Mouse (Mus musculus): Measurements from ENCODE around the gene Elf4. TPM values are rescaled to one million over a fixed set of nuclear protein-coding genes. Genes with fewer than 3 reads are reported as not detected.

Elf4 gene
- polyA plus RNA-seq, 1 experiment from 2014 or later: 13.0 TPM

Other genes starting within 250 kb of the Elf4 start
- 15.4 and 16.4 TPM in 2 replicates for gene Utp14a, start 206.3 kb downstream of the Elf4 start, polyA plus RNA-seq (2015; fragmentation: Nextera tagmentation; extraction: Ambion mirVana)
- 4.9 and 5.1 TPM in 2 replicates for gene Bcorl1, start 121.8 kb downstream of the Elf4 start, polyA plus RNA-seq (2015; fragmentation: Nextera tagmentation; extraction: Ambion mirVana)
- 95.1 and 102 TPM in 2 replicates for gene Aifm1, start 50.4 kb upstream of the Elf4 start, polyA plus RNA-seq (2015; fragmentation: Nextera tagmentation; extraction: Ambion mirVana)
- 5.5 and 7.4 TPM in 2 replicates for gene Rab33a, start 56.2 kb upstream of the Elf4 start, polyA plus RNA-seq (2015; fragmentation: Nextera tagmentation; extraction: Ambion mirVana)
- gene Zfp280c, start 131.4 kb upstream of the Elf4 start, polyA plus RNA-seq (2015; fragmentation: Nextera tagmentation; extraction: Ambion mirVana): 6.5 and 7.6 TPM in 2 replicates
- 12.0 and 13.7 TPM in 2 replicates for gene Slc25a14, start 160.3 kb upstream of the Elf4 start, polyA plus RNA-seq (2015; fragmentation: Nextera tagmentation; extraction: Ambion mirVana)
- 0.21 and 0.48 TPM in 2 replicates for gene Gpr119, start 211.3 kb upstream of the Elf4 start, polyA plus RNA-seq (2015; fragmentation: Nextera tagmentation; extraction: Ambion mirVana)
- gene Rbmx2, start 231.9 kb upstream of the Elf4 start, polyA plus RNA-seq (2015; fragmentation: Nextera tagmentation; extraction: Ambion mirVana): 19.8 and 20.4 TPM in 2 replicates

Data from intestine, embryonic 15.5 days (tissue).